Mouse (Mus musculus) ES-Bruce4 (cell line): ENCODE measurements around the gene Abcb8.
A peak's percentile ranks its signal among the peaks of the same experiment; 100 is the strongest.

Source experiments
- CTCF ChIP-seq: IDR thresholded peaks from one replicate; pipeline ENCODE4 v1.8.1; 2011; ENCODE audit warnings: low read depth, low read length
- POLR2A ChIP-seq: IDR thresholded peaks from one replicate; pipeline ENCODE4 v1.8.1; 2011; ENCODE audit warnings: low read length; ENCODE audit not compliant: insufficient read depth

GRCm38 (mm10) chr5:24387264-24388241 is 5.9 kb upstream of the Abcb8 start:
- TF ChIP-seq CTCF: peak; percentile 39
- TF ChIP-seq POLR2A: no peak
